Mouse (Mus musculus): ENCODE results near the gene Adh5. TPM values are rescaled to one million over a fixed set of nuclear protein-coding genes. Genes with fewer than 3 reads are reported as not detected.

Gene Adh5
- total and polyA plus RNA-seq, 3 experiments: 384 to 487 (median 468) TPM

- dilution Hi-C loops (cut with MboI; ENCODE audit: extremely low pct_ligation_motif_present, extremely low pct_unique_long_range_greater_than_20kb, low sequenced_read_pairs) (no loop called here), in situ Hi-C loops (cut with MboI; ENCODE audit: low pct_ligation_motif_present, low pct_unique_long_range_greater_than_20kb, low sequenced_read_pairs) (no loop called here)
- peaks cover 15 to 26% of the 10 kb centered on the region in 2 experiments for H3K36me3 ChIP-seq (replicated peaks in 1 of 2; ENCODE audit: control insufficient read depth in 1 of 2, insufficient read depth in 1 of 2, low read length in 1 of 2)
- peak; percentile 98 for DNase-seq (ENCODE audit: extremely low read depth)
- peaks cover 46% of the 10 kb centered on the region for H3K79me2 ChIP-seq (replicated peaks; ENCODE audit: control insufficient read depth, extremely low read depth, insufficient read depth, poor library complexity, severe bottlenecking)
- H3K27ac ChIP-seq (ENCODE audit: insufficient read depth, low read depth): peak within 1 kb of the TSS; percentile 44
- no peaks in the 10 kb centered on the region for H3K27me3 ChIP-seq (replicated peaks)
- TF ChIP-seq MEF2A (IDR thresholded peaks at IDR 0.05; ENCODE audit: borderline replicate concordance, low read depth, low read length): no peak
- TF ChIP-seq ZMIZ1 (IDR thresholded peaks at IDR 0.05; ENCODE audit: low read depth, low read length): peak; percentile 95
- peak; percentile 60 for TF ChIP-seq HCFC1 (IDR thresholded peaks at IDR 0.05; ENCODE audit: low read depth, low read length)
- peak; percentile 79 for TF ChIP-seq ZNF384 (IDR thresholded peaks at IDR 0.05; ENCODE audit: low read depth, low read length)
- TF ChIP-seq SMC3 (IDR thresholded peaks at IDR 0.05; ENCODE audit: low read depth, low read length): no peak
- peak; percentile 16; the same call in 1 of the 2 replicates for TF ChIP-seq IRF4 (IDR thresholded peaks at IDR 0.05; ENCODE audit: low read depth, low read length)
- 0 out of 2 replicates have a peak, but pooled peaks have one; percentile 22 for TF ChIP-seq CHD2 (IDR thresholded peaks at IDR 0.05; ENCODE audit: low read length)
- no peak for TF ChIP-seq GABPA (IDR thresholded peaks at IDR 0.05; ENCODE audit: insufficient replicate concordance, low read depth, low read length)
- TF ChIP-seq BHLHE40 (IDR thresholded peaks at IDR 0.05; ENCODE audit: low read depth, low read length): peak; percentile 45
- TF ChIP-seq USF2 (conservative IDR thresholded peaks at IDR 0.05; ENCODE audit: low read depth, low read length): peak; percentile 63
- 0 out of 2 replicates have a peak, but pooled peaks have one; percentile 56 for TF ChIP-seq KAT2A (IDR thresholded peaks at IDR 0.05; ENCODE audit: insufficient replicate concordance, low read length)
- TF ChIP-seq E2F4 (IDR thresholded peaks at IDR 0.05; ENCODE audit: insufficient replicate concordance, low read depth, low read length): no peak
- no peak for TF ChIP-seq CTCF (conservative IDR thresholded peaks at IDR 0.05 in 1 of 2, IDR thresholded peaks at IDR 0.05 in 1 of 2; ENCODE audit: low read depth in 2 of 2, low read length in 2 of 2)
- TF ChIP-seq UBTF (IDR thresholded peaks at IDR 0.05; ENCODE audit: low read depth, low read length): 0 out of 2 replicates have a peak, but pooled peaks have one; percentile 55
- peak; percentile 99 for TF ChIP-seq POLR2A (IDR thresholded peaks at IDR 0.05; ENCODE audit: low read depth, low read length)
- no peak for TF ChIP-seq ZC3H11A (IDR thresholded peaks at IDR 0.05; ENCODE audit: low read depth, low read length)
- no peak for TF ChIP-seq JUN (IDR thresholded peaks at IDR 0.05; ENCODE audit: insufficient read depth, low read depth, low read length)
- peak; percentile 47; the same call in 1 of the 2 replicates for TF ChIP-seq JUND (conservative IDR thresholded peaks at IDR 0.05; ENCODE audit: low read depth, low read length)
- TF ChIP-seq NELFE (IDR thresholded peaks at IDR 0.05; ENCODE audit: low read depth, low read length): peak; percentile 91
- peak; percentile 89; the same call in 1 of the 2 replicates for TF ChIP-seq POLR2AphosphoS2 (IDR thresholded peaks at IDR 0.05; ENCODE audit: low read depth, low read length)
- peak; percentile 98 for TF ChIP-seq MAX (IDR thresholded peaks at IDR 0.05; ENCODE audit: low read length)
- no peak for TF ChIP-seq MAFK (IDR thresholded peaks at IDR 0.05; ENCODE audit: insufficient replicate concordance, low read length)
- TF ChIP-seq MAZ (IDR thresholded peaks at IDR 0.05; ENCODE audit: low read depth, low read length): peak; percentile 74
- peak; percentile 94 for TF ChIP-seq SIN3A (IDR thresholded peaks at IDR 0.05; ENCODE audit: low read length)
- TF ChIP-seq MXI1 (IDR thresholded peaks at IDR 0.05; ENCODE audit: low read depth, low read length): peak; percentile 100
- peak; percentile 98 for TF ChIP-seq MYC (IDR thresholded peaks at IDR 0.05; ENCODE audit: low read depth, low read length)
- peak; percentile 16; the same call in 1 of the 2 replicates for TF ChIP-seq ETS1 (conservative IDR thresholded peaks at IDR 0.05; ENCODE audit: low read depth, low read length)
- TF ChIP-seq USF1 (IDR thresholded peaks at IDR 0.05; ENCODE audit: low read depth, low read length): peak; percentile 84
- TF ChIP-seq TBP (conservative IDR thresholded peaks at IDR 0.05; ENCODE audit: low read depth, low read length): peak; percentile 79
- TF ChIP-seq EP300 (IDR thresholded peaks at IDR 0.05; ENCODE audit: low read length): peak; percentile 49
- TF ChIP-seq PAX5 (IDR thresholded peaks at IDR 0.05; ENCODE audit: low read length): no peak
- TF ChIP-seq NRF1 (IDR thresholded peaks at IDR 0.05; ENCODE audit: low read depth, low read length): peak; percentile 95
- TF ChIP-seq RCOR1 (conservative IDR thresholded peaks at IDR 0.05; ENCODE audit: low read depth, low read length): no peak
- TF ChIP-seq ZKSCAN1 (IDR thresholded peaks at IDR 0.05; ENCODE audit: borderline replicate concordance, low read depth, low read length): no peak
- TF ChIP-seq RAD21 (IDR thresholded peaks at IDR 0.05; ENCODE audit: low read depth, low read length): no peak; the same call in 1 of the 2 replicates
- no peak for TF ChIP-seq ELF1 (IDR thresholded peaks at IDR 0.05; ENCODE audit: low read depth, low read length)
- TF ChIP-seq TCF12 (IDR thresholded peaks at IDR 0.05; ENCODE audit: low read depth, low read length): peak; percentile 93
- TF ChIP-seq CHD1 (IDR thresholded peaks at IDR 0.05; ENCODE audit: low read depth, low read length): 0 out of 2 replicates have a peak, but pooled peaks have one; percentile 90
- peak within 1 kb of the TSS; percentile 87 for H3K9ac ChIP-seq (ENCODE audit: insufficient read depth, low read depth)
- H3K4me3 ChIP-seq (replicated peaks in 1 of 3; ENCODE audit: low read depth in 2 of 3, low read length in 2 of 3, poor library complexity in 1 of 3): peak within 1 kb of the TSS; percentile 79 to 90 (median 83)
- H3K4me1 ChIP-seq (ENCODE audit: control insufficient read depth in 1 of 2, insufficient read depth in 2 of 2): peaks cover 3 to 31% of the 10 kb centered on the region in 2 experiments; a peak in 3 of 4 replicates
- peak within 1 kb of the TSS; percentile 93 for H3K4me2 ChIP-seq (ENCODE audit: insufficient read depth, low read depth, poor library complexity, severe bottlenecking)
- H3K9me3 ChIP-seq (replicated peaks; ENCODE audit: low read length): peaks cover 12% of the 10 kb centered on the region
Measured at GRCm38 (mm10) chr3:138489327-138490033, 46.6 kb downstream of the Adh5 start, which contains the start of gene Metap1. Metap1 (minus strand) TSS chr3:138489515.
